Mouse (Mus musculus) heart, adult 2 months (tissue): Measurements from ENCODE around the gene Hmga2. TPM values are rescaled to one million over a fixed set of nuclear protein-coding genes. Genes with fewer than 3 reads are reported as not detected.

Experiments
- DNase-seq, 2 experiments: peaks; one replicate each; pipeline ENCODE4 v3.0.0; 2021
- H3K27ac ChIP-seq: fragments of 200-600 bp; 2 replicates; pipeline ENCODE4 v1.8.1; 2022
- H3K27me3 ChIP-seq: fragments of 200-500 bp; 2 replicates; pipeline ENCODE4 v1.6.1; 2012; ENCODE audit warnings: mild to moderate bottlenecking, low read length, inconsistent platforms, mixed read lengths; ENCODE audit not compliant: control insufficient read depth, insufficient read depth
- H3K36me3 ChIP-seq: fragments of 200-500 bp; 2 replicates; pipeline ENCODE4 v1.6.1; 2012; ENCODE audit warnings: low read length, inconsistent platforms; ENCODE audit not compliant: control insufficient read depth, insufficient read depth
- H3K4me1 ChIP-seq: fragments of 200-500 bp; 2 replicates; pipeline ENCODE4 v1.6.1; 2011; ENCODE audit warnings: low read length; ENCODE audit not compliant: control insufficient read depth, insufficient read depth
- H3K4me3 ChIP-seq: fragments of 200-600 bp; 2 replicates; pipeline ENCODE4 v1.8.1; 2022
- H3K79me2 ChIP-seq: fragments of 200-500 bp; replicated peaks from 2 replicates; pipeline ENCODE4 v1.6.1; 2012; ENCODE audit warnings: mild to moderate bottlenecking, inconsistent platforms, low read length, moderate library complexity, mixed read lengths; ENCODE audit not compliant: control insufficient read depth, insufficient read depth
- H3K9ac ChIP-seq: fragments of 200-500 bp; 2 replicates; pipeline ENCODE4 v1.6.1; 2012; ENCODE audit warnings: low read depth, mild to moderate bottlenecking, control low read depth, inconsistent platforms, low read length, mixed read lengths
- CTCF ChIP-seq: fragments of 200-600 bp; IDR thresholded peaks from 2 replicates; pipeline ENCODE4 v1.8.1; 2022; ENCODE audit warnings: antibody characterized with exemption, mild to moderate bottlenecking, moderate library complexity
- EP300 ChIP-seq: fragments of 200-500 bp; IDR thresholded peaks from 2 replicates; pipeline ENCODE4 v1.6.1; 2011; ENCODE audit warnings: low read depth, low read length, control low read depth; ENCODE audit not compliant: insufficient read depth
- POLR2A ChIP-seq: fragments of 200-500 bp; IDR thresholded peaks from 2 replicates; pipeline ENCODE4 v1.6.1; 2011; ENCODE audit warnings: mild to moderate bottlenecking, low read depth, low read length, control low read depth; ENCODE audit not compliant: insufficient read depth
- WGBS: fragments of 180-500 bp; shearing (Covaris S2); methylation state at CpG from one replicate; pipeline ENCODE4 v1.1.7; 2018; 5-methylcytosine and 5-hydroxymethylcytosine counted together
- intact Hi-C: fragments of 180-260 bp; cut with DNase I; formaldehyde crosslinking; loops from one replicate; pipeline ENCODE4 v1.15.1; 2025
- polyA plus RNA-seq: library from polyadenylated mRNA; depleted of rRNA; stranded (reverse); fragments of >200 nt; gene quantifications from 2 replicates; pipeline ENCODE4 v1.2.3, GENCODE M21; 2012
- total RNA-seq, 2 experiments: library from RNA; stranded (reverse); gene quantifications; 2 replicates each; pipeline ENCODE4 v1.2.3; 2021

Hmga2 gene
- total and polyA plus RNA-seq, 3 experiments = not detected

- no peak overlapping the region for H3K27ac ChIP-seq
- H3K4me3 ChIP-seq = no peak overlapping the region
- intact Hi-C loops = no loop called here
- 74% methylated on average over 14 of the region's 14 CpGs for WGBS
- peak in 1 of 2 experiments; percentile 23 for DNase-seq
- H3K4me1 ChIP-seq = no peaks in the 10 kb centered on the region; the same call in 1 of the 2 replicates
- no peak for TF ChIP-seq EP300
- TF ChIP-seq POLR2A = no peak
- no peak for TF ChIP-seq CTCF
- H3K9ac ChIP-seq = no peak overlapping the region
- no peaks in the 10 kb centered on the region for H3K36me3 ChIP-seq
- H3K79me2 ChIP-seq = no peaks in the 10 kb centered on the region
- no peaks in the 10 kb centered on the region for H3K27me3 ChIP-seq
Observed at GRCm38 (mm10) chr10:120426086-120426610, 50.1 kb downstream of the Hmga2 start.

- Histone ChIP-seq H3K36me3 (no peaks in the 10 kb centered on the region), H3K9ac (no peak overlapping the region), H3K4me1 (no peaks in the 10 kb centered on the region; the same call in 1 of the 2 replicates), H3K27ac (no peak overlapping the region), H3K27me3 (no peaks in the 10 kb centered on the region), H3K79me2 (no peaks in the 10 kb centered on the region), H3K4me3 (no peak overlapping the region)
- intact Hi-C loops = loop anchor here (5.0 kb wide), 1 partner anchor 48 kb away; no protein-coding TSS in a partner anchor
- DNase-seq = no peak
- WGBS = 54% methylated on average over 9 of the region's 9 CpGs
- TF ChIP-seq POLR2A = no peak
- TF ChIP-seq EP300 = no peak
- TF ChIP-seq CTCF = no peak
Observed at GRCm38 (mm10) chr10:120424015-120424414, 52.3 kb downstream of the Hmga2 start.

GRCm38 (mm10) chr10:120423256-120423655 is 53.0 kb downstream of the Hmga2 start:
- H3K9ac ChIP-seq = no peak overlapping the region
- WGBS = 87% methylated on average over 7 of the region's 7 CpGs
- intact Hi-C loops = loop anchor here (2.0 to 5.0 kb wide), 2 partner anchors 49 to 214 kb away; no protein-coding TSS in a partner anchor
- no peak for DNase-seq
- no peak for TF ChIP-seq EP300
- TF ChIP-seq POLR2A = no peak
- no peak for TF ChIP-seq CTCF
- H3K4me1 ChIP-seq = no peaks in the 10 kb centered on the region; the same call in 1 of the 2 replicates
- H3K27ac ChIP-seq = no peak overlapping the region
- no peaks in the 10 kb centered on the region for H3K27me3 ChIP-seq
- H3K36me3 ChIP-seq = no peaks in the 10 kb centered on the region
- no peaks in the 10 kb centered on the region for H3K79me2 ChIP-seq
- no peak overlapping the region for H3K4me3 ChIP-seq

- Histone ChIP-seq H3K4me1 (no peaks in the 10 kb centered on the region; the same call in 1 of the 2 replicates), H3K27me3 (no peaks in the 10 kb centered on the region), H3K4me3 (no peak overlapping the region), H3K79me2 (no peaks in the 10 kb centered on the region), H3K36me3 (no peaks in the 10 kb centered on the region), H3K27ac (no peak overlapping the region), H3K9ac (no peak overlapping the region)
- DNase-seq = no peak
- TF ChIP-seq EP300 (no peak), CTCF (no peak), POLR2A (no peak)
- intact Hi-C loops = loop anchor here (2.0 to 5.0 kb wide), 2 partner anchors 49 to 214 kb away; no protein-coding TSS in a partner anchor
- WGBS = 72% methylated on average over 4 of the region's 4 CpGs
Observed at GRCm38 (mm10) chr10:120422820-120423219, 53.4 kb downstream of the Hmga2 start.

- intact Hi-C loops = loop anchor here (2.0 to 5.0 kb wide), 2 partner anchors 50 to 215 kb away; no protein-coding TSS in a partner anchor
- Histone ChIP-seq H3K27ac (no peak overlapping the region), H3K27me3 (no peaks in the 10 kb centered on the region), H3K36me3 (no peaks in the 10 kb centered on the region), H3K4me1 (no peaks in the 10 kb centered on the region; the same call in 1 of the 2 replicates), H3K79me2 (no peaks in the 10 kb centered on the region), H3K4me3 (no peak overlapping the region), H3K9ac (no peak overlapping the region)
- TF ChIP-seq EP300 (peak; percentile 77; the same call in 1 of the 2 replicates), POLR2A (no peak), CTCF (no peak)
- 23% methylated on average over 10 of the region's 10 CpGs for WGBS
- peak; percentile 75 to 86 for DNase-seq
Observed at GRCm38 (mm10) chr10:120422050-120422449, 54.2 kb downstream of the Hmga2 start.

GRCm38 (mm10) chr10:120420971-120421629 is 55.2 kb downstream of the Hmga2 start:
- TF ChIP-seq CTCF = no peak
- no peak for TF ChIP-seq EP300
- TF ChIP-seq POLR2A = no peak
- H3K4me3 ChIP-seq = no peak overlapping the region
- H3K9ac ChIP-seq = no peak overlapping the region
- H3K27me3 ChIP-seq = no peaks in the 10 kb centered on the region
- intact Hi-C loops = loop anchor here (5.0 kb wide), 1 partner anchor 51 kb away; no protein-coding TSS in a partner anchor
- WGBS = 78% methylated on average over 15 of the region's 15 CpGs
- no peak overlapping the region for H3K27ac ChIP-seq
- no peak for DNase-seq
- H3K4me1 ChIP-seq = no peaks in the 10 kb centered on the region; the same call in 1 of the 2 replicates
- H3K36me3 ChIP-seq = no peaks in the 10 kb centered on the region
- H3K79me2 ChIP-seq = no peaks in the 10 kb centered on the region
